Mouse (Mus musculus): Measurements from ENCODE around the gene Sema3a. TPM values are rescaled to one million over a fixed set of nuclear protein-coding genes. Genes with fewer than 3 reads are reported as not detected.
A peak's percentile ranks its signal among the peaks of the same experiment; 100 is the strongest.

The Sema3a gene
- polyA plus RNA-seq, 2 experiments: 22.1 to 43.8 TPM

DNA sequence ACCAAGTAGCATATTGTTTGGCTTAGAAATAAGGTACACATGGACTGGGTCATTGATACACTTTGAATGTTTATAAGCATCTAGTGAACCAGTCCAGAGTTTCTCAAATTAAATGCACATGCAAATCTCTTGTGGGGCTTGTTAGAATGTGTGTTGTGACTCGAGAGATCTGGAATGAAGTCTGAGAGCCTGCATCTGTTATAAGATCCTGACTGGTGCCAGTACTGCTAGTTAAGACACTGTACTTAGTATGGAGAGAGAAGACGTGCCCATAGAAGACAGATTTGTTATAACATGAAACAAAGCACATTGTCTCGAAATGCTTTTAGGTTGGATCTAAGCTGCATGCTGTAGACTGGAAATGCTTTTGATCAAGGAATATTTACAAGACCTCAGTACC, 511.0 kb downstream of the Sema3a start:
- ATAC-seq (ENCODE audit: low FRiP score, low read depth) (no peak), DNase-seq (ENCODE audit: low spot score) (peak; percentile 21)
- no peaks in the 10 kb centered on the region for H3K9me3 ChIP-seq (ENCODE audit: control insufficient read depth, low read length)
- no peaks in the 10 kb centered on the region for H3K4me1 ChIP-seq (ENCODE audit: control insufficient read depth, insufficient read depth, low read length)
- no peak overlapping the region for H3K27ac ChIP-seq (replicated peaks; ENCODE audit: low read depth, low read length)
- 40% methylated on average over 3 of the region's 3 CpGs for WGBS
- no peak overlapping the region for H3K4me3 ChIP-seq (replicated peaks; ENCODE audit: low read length)
- no peak overlapping the region for H3K4me2 ChIP-seq (replicated peaks; ENCODE audit: low read depth, low read length, severe bottlenecking)
- H3K36me3 ChIP-seq (ENCODE audit: control insufficient read depth, insufficient read depth, low read length): no peaks in the 10 kb centered on the region
- no peaks in the 10 kb centered on the region for H3K27me3 ChIP-seq (ENCODE audit: control insufficient read depth, insufficient read depth, low read length)
- TF ChIP-seq POLR2A (IDR thresholded peaks at IDR 0.05; ENCODE audit: borderline replicate concordance, extremely low read depth, insufficient read depth, insufficient read length): no peak
- H3K9ac ChIP-seq (ENCODE audit: low read depth, low read length, severe bottlenecking): no peak overlapping the region
